Comparison of ENCODE assay signal across 13 mouse cellular contexts in the genomic region with DNA sequence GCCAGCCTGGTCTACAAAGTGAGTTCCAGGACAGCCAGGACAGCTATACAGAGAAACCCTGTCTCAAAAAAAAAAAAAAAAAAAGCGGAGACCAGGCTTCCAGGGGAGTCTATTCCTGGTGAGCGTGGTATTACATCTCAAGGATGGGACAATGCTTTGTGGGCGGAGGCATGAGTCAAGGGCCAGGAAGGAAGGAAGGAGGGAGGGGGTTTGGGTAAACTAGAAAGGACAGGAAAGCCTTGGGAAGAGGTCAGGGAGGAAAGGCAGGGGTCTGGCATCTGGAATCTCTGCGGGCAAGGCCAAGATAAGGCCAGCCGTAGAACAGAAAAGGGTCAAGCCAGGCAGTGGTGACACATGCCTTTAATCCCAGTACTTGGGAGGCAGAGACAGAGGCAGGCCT. TPM values are rescaled to one million over a fixed set of nuclear protein-coding genes. Genes with fewer than 3 reads are reported as not detected.
DNase-seq lines count a peak whose midpoint lies in the region; ATAC-seq and TF ChIP-seq lines count a peak whose summit lies in the region.
"Had no signal": no experiment of that assay in that cellular context is flagged by ENCODE, and none has a peak within 500 bp of the region (broad histone marks: within the 10 kb centered on the region; RNA-seq: fewer than 3 reads in every experiment).

No protein-coding gene starts in this region.

- no peaks in the 10 kb centered on the region for H3K9me3 ChIP-seq in heart, postnatal 0 days (replicated peaks; ENCODE audit: control insufficient read depth, low read length)
- no peaks in the 10 kb centered on the region for H3K9me3 ChIP-seq in stomach, embryonic 15.5 days
- no peaks in the 10 kb centered on the region for H3K9me3 ChIP-seq in stomach, postnatal 0 days (ENCODE audit: control insufficient read depth, low read length)
- no peaks in the 10 kb centered on the region for H3K9me3 ChIP-seq in midbrain, embryonic 10.5 days (replicated peaks)
- H3K9me3 ChIP-seq: embryonic facial prominence, embryonic 13.5 days; limb, embryonic 13.5 days had no signal

- TF ChIP-seq POLR2A in heart, adult 2 months (IDR thresholded peaks at IDR 0.05; ENCODE audit: insufficient read depth, low read depth, low read length) = no peak

- peaks cover 17% of the 10 kb centered on the region for H3K27me3 ChIP-seq in heart, postnatal 0 days (ENCODE audit: control insufficient read depth, insufficient read depth, low read length)
- H3K27me3 ChIP-seq in heart, adult 2 months (ENCODE audit: control insufficient read depth, insufficient read depth, low read length) = no peaks in the 10 kb centered on the region
- peaks cover 24% of the 10 kb centered on the region for H3K27me3 ChIP-seq in stomach, embryonic 15.5 days (replicated peaks)
- no peaks in the 10 kb centered on the region; the same call in 1 of the 2 replicates for H3K27me3 ChIP-seq in stomach, postnatal 0 days (ENCODE audit: control insufficient read depth, insufficient read depth, low read length)
- H3K27me3 ChIP-seq in midbrain, embryonic 10.5 days (ENCODE audit: low read depth, poor library complexity, severe bottlenecking) = peaks cover 41% of the 10 kb centered on the region

- WGBS in heart, postnatal 0 days = 27% methylated on average over 5 of the region's 5 CpGs
- WGBS in heart, adult 2 months = 22% methylated on average over 5 of the region's 5 CpGs
- WGBS in stomach, embryonic 15.5 days = 29% methylated on average over 5 of the region's 5 CpGs
- WGBS in stomach, postnatal 0 days = 30% methylated on average over 5 of the region's 5 CpGs
- WGBS in midbrain, embryonic 10.5 days = 50% methylated on average over 5 of the region's 5 CpGs

- no peak for TF ChIP-seq EP300 in heart, postnatal 0 days (IDR thresholded peaks at IDR 0.05; ENCODE audit: low read depth)
- TF ChIP-seq EP300 in heart, adult 2 months (IDR thresholded peaks at IDR 0.05; ENCODE audit: insufficient read depth, low read depth, low read length) = no peak
- no peak for TF ChIP-seq EP300 in stomach, postnatal 0 days (optimal IDR thresholded peaks at IDR 0.05)

- H3K36me3 ChIP-seq in heart, postnatal 0 days (replicated peaks; ENCODE audit: control insufficient read depth, insufficient read depth, low read length) = peaks cover 36% of the 10 kb centered on the region
- no peaks in the 10 kb centered on the region for H3K36me3 ChIP-seq in heart, adult 2 months (ENCODE audit: control insufficient read depth, insufficient read depth, low read length)
- H3K36me3 ChIP-seq in stomach, embryonic 15.5 days = peaks cover 30% of the 10 kb centered on the region
- H3K36me3 ChIP-seq in stomach, postnatal 0 days (ENCODE audit: control insufficient read depth, insufficient read depth, low read length) = peaks cover 20% of the 10 kb centered on the region; the same call in 1 of the 2 replicates
- H3K36me3 ChIP-seq in midbrain, embryonic 10.5 days = peaks cover 40% of the 10 kb centered on the region

- ATAC-seq in heart, postnatal 0 days (ENCODE audit: insufficient read depth, low read depth) = peak; percentile 16; the same call in 1 of the 2 replicates
- ATAC-seq in stomach, embryonic 15.5 days (ENCODE audit: insufficient read depth, low FRiP score, low read depth) = no peak
- ATAC-seq in stomach, postnatal 0 days (ENCODE audit: low FRiP score, low TSS enrichment) = no peak

- no peak overlapping the region for H3K9ac ChIP-seq in heart, postnatal 0 days (replicated peaks; ENCODE audit: low read depth, low read length)
- no peak overlapping the region for H3K9ac ChIP-seq in heart, adult 2 months (ENCODE audit: low read depth, low read length)
- no peak overlapping the region for H3K9ac ChIP-seq in stomach, embryonic 15.5 days
- no peak overlapping the region for H3K9ac ChIP-seq in stomach, postnatal 0 days (ENCODE audit: low read length)
- H3K9ac ChIP-seq: embryonic facial prominence, embryonic 13.5 days had no signal

- no peak overlapping the region for H3K4me3 ChIP-seq in heart, postnatal 0 days (ENCODE audit: low read depth, low read length)
- no peak overlapping the region for H3K4me3 ChIP-seq in heart, adult 2 months
- H3K4me3 ChIP-seq in stomach, embryonic 15.5 days (replicated peaks) = no peak overlapping the region
- no peak overlapping the region for H3K4me3 ChIP-seq in stomach, postnatal 0 days (ENCODE audit: low read depth, low read length)
- no peak overlapping the region; the same call in 1 of the 2 replicates for H3K4me3 ChIP-seq in midbrain, embryonic 10.5 days

- intact Hi-C loops in heart, adult 2 months (cut with DNase I) = no loop called here

- H3K27ac ChIP-seq in heart, postnatal 0 days (ENCODE audit: low read depth) = no peak overlapping the region
- H3K27ac ChIP-seq in heart, adult 2 months = no peak overlapping the region
- no peak overlapping the region for H3K27ac ChIP-seq in stomach, embryonic 15.5 days
- no peak overlapping the region for H3K27ac ChIP-seq in stomach, postnatal 0 days (replicated peaks)
- H3K27ac ChIP-seq in midbrain, embryonic 10.5 days (replicated peaks) = no peak overlapping the region
- H3K27ac ChIP-seq: embryonic facial prominence, embryonic 13.5 days; limb, embryonic 13.5 days had no signal

- DNase-seq in adrenal gland, adult (ENCODE audit: inconsistent age in 2 of 2, low spot score in 1 of 2) = peak; percentile 70 to 82
- DNase-seq in adrenal gland, postnatal 4 days (ENCODE audit: low spot score in 2 of 2) = no peak
- DNase-seq in heart, postnatal 0 days (ENCODE audit: low spot score) = peak; percentile 38
- no peak for DNase-seq in heart, adult 2 months
- DNase-seq in stomach, postnatal 0 days (ENCODE audit: low spot score) = no peak
- DNase-seq in midbrain, embryonic 10.5 days (ENCODE audit: low spot score) = no peak
- no peak for DNase-seq in Muller cell, postnatal 12 days (ENCODE audit: inconsistent ontology term)
- DNase-seq: cerebellum, adult 8-10 months had no signal

- H3K79me2 ChIP-seq in heart, adult 2 months (replicated peaks; ENCODE audit: control insufficient read depth, insufficient read depth, low read length) = no peaks in the 10 kb centered on the region

- H3K4me1 ChIP-seq in heart, postnatal 0 days (ENCODE audit: control insufficient read depth, insufficient read depth) = no peaks in the 10 kb centered on the region
- no peaks in the 10 kb centered on the region; the same call in 1 of the 2 replicates for H3K4me1 ChIP-seq in heart, adult 2 months (ENCODE audit: control insufficient read depth, insufficient read depth, low read length)
- H3K4me1 ChIP-seq in stomach, embryonic 15.5 days = peaks cover 15% of the 10 kb centered on the region
- H3K4me1 ChIP-seq in stomach, postnatal 0 days (replicated peaks; ENCODE audit: control insufficient read depth, insufficient read depth) = no peaks in the 10 kb centered on the region
- H3K4me1 ChIP-seq in midbrain, embryonic 10.5 days = peaks cover 25% of the 10 kb centered on the region

- no peak overlapping the region; the same call in 1 of the 2 replicates for H3K4me2 ChIP-seq in heart, postnatal 0 days (ENCODE audit: low read depth, low read length)
- H3K4me2 ChIP-seq in stomach, embryonic 15.5 days = peak overlapping the region; percentile 57
- H3K4me2 ChIP-seq in stomach, postnatal 0 days (replicated peaks; ENCODE audit: low read depth) = no peak overlapping the region

- TF ChIP-seq CTCF in heart, postnatal 0 days (IDR thresholded peaks at IDR 0.05; ENCODE audit: low read depth) = no peak
- no peak for TF ChIP-seq CTCF in heart, adult 2 months (IDR thresholded peaks at IDR 0.05)
- TF ChIP-seq CTCF in stomach, postnatal 0 days (IDR thresholded peaks at IDR 0.05; ENCODE audit: low read depth) = no peak

RNA-seq across cellular contexts. Expression of gene Atp8b3, which starts 0.6 kb away (rescaled TPM):
- under 1 TPM; 0.50 to 0.82 TPM for total RNA-seq in adrenal gland, postnatal 4 days (2021)
- not detected in 2 replicates for total RNA-seq in heart, postnatal 0 days (2014; rRNA removed; ENCODE audit: low replicate concordance)
- polyA plus RNA-seq in heart, postnatal 0 days (2015; fragmentation: Nextera tagmentation; extraction: Ambion mirVana) = not detected in 2 replicates
- total RNA-seq in heart, adult 2 months (2021) = not detected
- 0.39 and 0.50 TPM in 2 replicates for polyA plus RNA-seq in heart, adult 2 months (2012; rRNA removed)
- polyA plus RNA-seq in stomach, embryonic 15.5 days (2015; fragmentation: Nextera tagmentation; extraction: Ambion mirVana) = 0.19 and 0.32 TPM in 2 replicates
- polyA plus RNA-seq in stomach, postnatal 0 days (2015; fragmentation: Nextera tagmentation; extraction: Ambion mirVana) = 0.02 and 0.10 TPM in 2 replicates
- 0.41 and 0.79 TPM in 2 replicates for polyA plus RNA-seq in midbrain, embryonic 10.5 days (2016; fragmentation: Nextera tagmentation; extraction: Ambion mirVana)

RNA-seq across cellular contexts. Expression of gene Rexo1, which starts 21.9 kb away (rescaled TPM):
- total RNA-seq in adrenal gland, postnatal 4 days (2021) = 10 to 100 TPM; 71.7 to 78.9 TPM
- total RNA-seq in heart, postnatal 0 days (2014; rRNA removed; ENCODE audit: low replicate concordance) = 13.1 and 17.6 TPM in 2 replicates
- 7.6 TPM in 2 replicates for polyA plus RNA-seq in heart, postnatal 0 days (2015; fragmentation: Nextera tagmentation; extraction: Ambion mirVana)
- total RNA-seq in heart, adult 2 months (2021) = 10 to 100 TPM; 11.6 to 12.3 TPM
- polyA plus RNA-seq in heart, adult 2 months (2012; rRNA removed) = 19.5 and 19.8 TPM in 2 replicates
- polyA plus RNA-seq in stomach, embryonic 15.5 days (2015; fragmentation: Nextera tagmentation; extraction: Ambion mirVana) = 23.2 and 23.3 TPM in 2 replicates
- 7.1 and 8.5 TPM in 2 replicates for polyA plus RNA-seq in stomach, postnatal 0 days (2015; fragmentation: Nextera tagmentation; extraction: Ambion mirVana)
- polyA plus RNA-seq in midbrain, embryonic 10.5 days (2016; fragmentation: Nextera tagmentation; extraction: Ambion mirVana) = 31.6 and 35.3 TPM in 2 replicates

RNA-seq across cellular contexts. Expression of gene Klf16, which starts 37.6 kb away (rescaled TPM):
- 10 to 100 TPM; 14.2 to 16.5 TPM for total RNA-seq in adrenal gland, postnatal 4 days (2021)
- total RNA-seq in heart, postnatal 0 days (2014; rRNA removed; ENCODE audit: low replicate concordance) = 9.3 TPM in 2 replicates
- polyA plus RNA-seq in heart, postnatal 0 days (2015; fragmentation: Nextera tagmentation; extraction: Ambion mirVana) = 3.1 and 3.5 TPM in 2 replicates
- total RNA-seq in heart, adult 2 months (2021) = 1 to 10 TPM; 4.0 to 4.4 TPM
- 3.6 and 5.5 TPM in 2 replicates for polyA plus RNA-seq in heart, adult 2 months (2012; rRNA removed)
- polyA plus RNA-seq in stomach, embryonic 15.5 days (2015; fragmentation: Nextera tagmentation; extraction: Ambion mirVana) = 9.3 and 10.3 TPM in 2 replicates
- polyA plus RNA-seq in stomach, postnatal 0 days (2015; fragmentation: Nextera tagmentation; extraction: Ambion mirVana) = 8.3 and 8.4 TPM in 2 replicates
- polyA plus RNA-seq in midbrain, embryonic 10.5 days (2016; fragmentation: Nextera tagmentation; extraction: Ambion mirVana) = 4.8 and 6.1 TPM in 2 replicates

RNA-seq across cellular contexts. Expression of gene Onecut3, which starts 44.9 kb away (rescaled TPM):
- not detected for total RNA-seq in adrenal gland, postnatal 4 days (2021)
- total RNA-seq in heart, postnatal 0 days (2014; rRNA removed; ENCODE audit: low replicate concordance) = not detected in 2 replicates
- polyA plus RNA-seq in heart, postnatal 0 days (2015; fragmentation: Nextera tagmentation; extraction: Ambion mirVana) = not detected in 2 replicates
- total RNA-seq in heart, adult 2 months (2021) = under 1 TPM in 1 of 2 experiments, not detected in 1; 0.05 TPM
- polyA plus RNA-seq in heart, adult 2 months (2012; rRNA removed) = 0.06 and 0.09 TPM in 2 replicates
- polyA plus RNA-seq in stomach, embryonic 15.5 days (2015; fragmentation: Nextera tagmentation; extraction: Ambion mirVana) = 0.18 and 0.21 TPM in 2 replicates
- polyA plus RNA-seq in stomach, postnatal 0 days (2015; fragmentation: Nextera tagmentation; extraction: Ambion mirVana) = 0.01 and 0.02 TPM in 2 replicates
- polyA plus RNA-seq in midbrain, embryonic 10.5 days (2016; fragmentation: Nextera tagmentation; extraction: Ambion mirVana) = 1.4 and 2.1 TPM in 2 replicates
- total RNA-seq: monocyte, adult 5-6 weeks had no signal
- polyA plus RNA-seq: embryonic facial prominence, embryonic 13.5 days; gonadal fat pad, adult 2 months; limb, embryonic 13.5 days had no signal

RNA-seq across cellular contexts. Expression of gene Abhd17a, which starts 50.6 kb away (rescaled TPM):
- 100 to 1,000 TPM; 106 to 112 TPM for total RNA-seq in adrenal gland, postnatal 4 days (2021)
- total RNA-seq in heart, postnatal 0 days (2014; rRNA removed; ENCODE audit: low replicate concordance) = 194 and 462 TPM in 2 replicates
- polyA plus RNA-seq in heart, postnatal 0 days (2015; fragmentation: Nextera tagmentation; extraction: Ambion mirVana) = 88.2 and 88.6 TPM in 2 replicates
- 10 to 100 TPM; 40.2 to 46.9 TPM for total RNA-seq in heart, adult 2 months (2021)
- 67.3 and 80.0 TPM in 2 replicates for polyA plus RNA-seq in heart, adult 2 months (2012; rRNA removed)
- 102 and 103 TPM in 2 replicates for polyA plus RNA-seq in stomach, embryonic 15.5 days (2015; fragmentation: Nextera tagmentation; extraction: Ambion mirVana)
- polyA plus RNA-seq in stomach, postnatal 0 days (2015; fragmentation: Nextera tagmentation; extraction: Ambion mirVana) = 92.5 and 103 TPM in 2 replicates
- 86.8 and 87.3 TPM in 2 replicates for polyA plus RNA-seq in midbrain, embryonic 10.5 days (2016; fragmentation: Nextera tagmentation; extraction: Ambion mirVana)

Comparison
In these comparisons a context has a peak if more than half of its experiments do, and no peak if none do; other contexts are left out.
1. DNase-seq: peak in adrenal gland, adult (2 of 2) and heart, postnatal 0 days (single experiment); none in adrenal gland, postnatal 4 days (0 of 2), heart, adult 2 months (0 of 2), stomach, postnatal 0 days (single experiment), midbrain, embryonic 10.5 days (single experiment) and Muller cell, postnatal 12 days (single experiment).